Mouse (Mus musculus) small intestine, adult 2 months (tissue): Measurements from ENCODE around the gene Wnt1.

Experiments used
- CTCF ChIP-seq: fragments of 200-500 bp; IDR thresholded peaks from 2 replicates; pipeline ENCODE4 v1.5.1; 2012; ENCODE audit warnings: low read depth, mild to moderate bottlenecking, control low read depth, inconsistent platforms, low read length, moderate library complexity, mixed read lengths; ENCODE audit not compliant: insufficient replicate concordance, insufficient read length; ENCODE audit errors: extremely low read depth
- POLR2A ChIP-seq: fragments of 200-500 bp; IDR thresholded peaks from 2 replicates; pipeline ENCODE4 v1.6.1; 2012; ENCODE audit warnings: low read depth, mild to moderate bottlenecking, control low read depth, inconsistent platforms, low read length, moderate library complexity

DNA sequence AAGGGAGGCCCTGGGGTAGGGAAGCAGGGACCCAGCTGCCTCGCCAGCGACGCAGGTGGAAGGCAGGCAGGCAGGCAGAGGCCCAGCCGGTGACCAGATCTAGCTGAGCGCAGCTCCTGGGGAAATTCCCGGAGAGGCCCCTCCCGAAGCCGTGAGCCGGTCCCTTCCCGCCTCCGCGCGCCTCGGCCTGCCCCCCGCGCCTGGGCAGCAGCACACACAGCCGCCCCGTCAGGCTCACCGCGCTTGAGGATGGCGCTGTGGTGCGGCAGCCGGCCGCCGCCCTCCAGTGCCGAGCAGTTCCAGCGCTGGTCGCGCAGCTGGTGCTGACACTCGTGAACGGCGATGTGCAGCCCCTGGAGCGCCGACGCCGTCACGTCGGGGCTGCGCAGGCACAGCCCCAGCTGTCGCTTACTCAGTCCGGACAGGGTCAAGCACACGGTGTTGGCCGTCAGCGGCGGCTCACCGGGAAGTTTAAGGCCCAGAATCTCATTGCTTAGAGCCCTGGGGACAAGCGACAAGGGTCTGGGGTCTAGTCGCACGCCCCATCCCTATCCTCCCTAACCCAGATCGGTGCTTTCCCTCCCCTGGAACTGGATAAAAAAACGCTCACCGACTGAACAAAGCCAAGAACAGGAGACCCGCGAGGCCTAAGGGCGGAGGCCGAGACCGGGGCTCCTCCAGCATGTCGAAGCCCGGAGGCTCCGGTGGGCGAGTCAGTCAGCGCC, 13.2 kb upstream of the Wnt1 start:
- TF ChIP-seq CTCF (no peak), POLR2A (no peak)
